Mouse (Mus musculus) forebrain, embryonic 16.5 days (tissue): Measurements from ENCODE around the gene Olfr1062. TPM values are rescaled to one million over a fixed set of nuclear protein-coding genes. Genes with fewer than 3 reads are reported as not detected.

Experiments used
- ATAC-seq: fragments of 200-750 bp; cut with Nextera tagmentation; 2 replicates; pipeline ENCODE4 v1.8.0; 2017; ENCODE audit warnings: mild to moderate bottlenecking, moderate library complexity
- H3K27ac ChIP-seq: fragments of 300-500 bp; sonication (generic); 2 replicates; pipeline ENCODE4 v1.5.1; 2014; ENCODE audit warnings: low read length, control low read depth
- H3K27me3 ChIP-seq: fragments of 300-500 bp; sonication (generic); replicated peaks from 2 replicates; pipeline ENCODE4 v1.6.1; 2014; ENCODE audit warnings: low read length; ENCODE audit not compliant: control insufficient read depth, insufficient read depth
- H3K36me3 ChIP-seq: fragments of 300-500 bp; sonication (generic); 2 replicates; pipeline ENCODE4 v1.6.1; 2014; ENCODE audit not compliant: control insufficient read depth, insufficient read depth
- H3K4me1 ChIP-seq: fragments of 300-500 bp; sonication (generic); replicated peaks from 2 replicates; pipeline ENCODE4 v1.6.1; 2014; ENCODE audit warnings: low read length; ENCODE audit not compliant: control insufficient read depth, insufficient read depth
- H3K4me2 ChIP-seq: fragments of 300-500 bp; sonication (generic); 2 replicates; pipeline ENCODE4 v1.6.1; 2014; ENCODE audit warnings: mild to moderate bottlenecking, low read length, control low read depth
- H3K4me3 ChIP-seq: fragments of 300-500 bp; sonication (generic); replicated peaks from 2 replicates; pipeline ENCODE4 v1.5.1; 2014; ENCODE audit warnings: mild to moderate bottlenecking, low read length, control low read depth
- H3K9ac ChIP-seq: fragments of 300-500 bp; sonication (generic); replicated peaks from 2 replicates; pipeline ENCODE4 v1.6.1; 2014; ENCODE audit warnings: low read depth, low read length, control low read depth
- H3K9me3 ChIP-seq: fragments of 300-500 bp; sonication (generic); 2 replicates; pipeline ENCODE4 v1.6.1; 2016; ENCODE audit warnings: low read length; ENCODE audit not compliant: control insufficient read depth
- polyA plus RNA-seq: library from polyadenylated mRNA; unstranded; fragments of >200 nt; fragmentation: Nextera tagmentation; extraction: Ambion mirVana; gene quantifications from 2 replicates; pipeline ENCODE4 v1.2.1, GENCODE M21; 2015

Olfr1062 gene
- polyA plus RNA-seq, 1 experiment from 2014 or later = not detected

GRCm38 (mm10) chr2:86378293-86378692 lies 48.3 kb downstream of the Olfr1062 start, which contains the start of gene Olfr1057:
Olfr1057 (minus strand) TSS chr2:86378393.
- H3K27ac ChIP-seq = no peak within 1 kb of the TSS
- H3K4me1 ChIP-seq = no peaks in the 10 kb centered on the region
- no peak for ATAC-seq
- H3K4me3 ChIP-seq = no peak within 1 kb of the TSS
- no peak within 1 kb of the TSS for H3K4me2 ChIP-seq
- no peaks in the 10 kb centered on the region for H3K9me3 ChIP-seq
- H3K9ac ChIP-seq = no peak within 1 kb of the TSS
- no peaks in the 10 kb centered on the region for H3K27me3 ChIP-seq
- H3K36me3 ChIP-seq = no peaks in the 10 kb centered on the region

Other genes starting within 250 kb of the Olfr1062 start
- gene Olfr1044, start 248.9 kb downstream of the Olfr1062 start, polyA plus RNA-seq = not detected in 2 replicates
- gene Olfr52, start 241.1 kb downstream of the Olfr1062 start, polyA plus RNA-seq = not detected in 2 replicates
- not detected in 2 replicates for gene Olfr1045, start 223.7 kb downstream of the Olfr1062 start, polyA plus RNA-seq
- gene Olfr1046, start 207.4 kb downstream of the Olfr1062 start, polyA plus RNA-seq = not detected in 2 replicates
- not detected in 2 replicates for gene Olfr1047, start 195.3 kb downstream of the Olfr1062 start, polyA plus RNA-seq
- gene Olfr1048, start 186.5 kb downstream of the Olfr1062 start, polyA plus RNA-seq = not detected in 2 replicates
- not detected in 2 replicates for gene Olfr1049, start 168.4 kb downstream of the Olfr1062 start, polyA plus RNA-seq
- gene Olfr1051, start 147.7 kb downstream of the Olfr1062 start, polyA plus RNA-seq = not detected in 2 replicates
- gene Olfr1052, start 134.3 kb downstream of the Olfr1062 start, polyA plus RNA-seq = not detected in 2 replicates
- not detected in 2 replicates for gene Olfr1053, start 111.5 kb downstream of the Olfr1062 start, polyA plus RNA-seq
- not detected in 2 replicates for gene Olfr1054, start 91.3 kb downstream of the Olfr1062 start, polyA plus RNA-seq
- gene Olfr1055, start 76.5 kb downstream of the Olfr1062 start, polyA plus RNA-seq = not detected in 2 replicates
- not detected in 2 replicates for gene Olfr1056, start 64.3 kb downstream of the Olfr1062 start, polyA plus RNA-seq
- not detected in 2 replicates for gene Olfr1057, start 48.4 kb downstream of the Olfr1062 start, polyA plus RNA-seq
- gene Olfr1058, start 38.2 kb downstream of the Olfr1062 start, polyA plus RNA-seq = not detected in 2 replicates
- gene Olfr1061, start 12.7 kb downstream of the Olfr1062 start, polyA plus RNA-seq = not detected in 2 replicates
- not detected in 2 replicates for gene Olfr1065, start 23.8 kb upstream of the Olfr1062 start, polyA plus RNA-seq
- gene Olfr1066, start 29.5 kb upstream of the Olfr1062 start, polyA plus RNA-seq = not detected in 2 replicates
- gene Olfr228, start 60.6 kb upstream of the Olfr1062 start, polyA plus RNA-seq = not detected in 2 replicates
- gene Olfr1076, start 81.7 kb upstream of the Olfr1062 start, polyA plus RNA-seq = not detected in 2 replicates
- gene Olfr1079, start 115.7 kb upstream of the Olfr1062 start, polyA plus RNA-seq = not detected in 2 replicates
- gene Olfr1080, start 131.5 kb upstream of the Olfr1062 start, polyA plus RNA-seq = not detected in 2 replicates
- not detected in 2 replicates for gene Olfr1082, start 172.2 kb upstream of the Olfr1062 start, polyA plus RNA-seq
- gene Olfr1084, start 213.0 kb upstream of the Olfr1062 start, polyA plus RNA-seq = not detected in 2 replicates
- not detected in 2 replicates for gene Olfr1085, start 235.3 kb upstream of the Olfr1062 start, polyA plus RNA-seq